In the genomic region with DNA sequence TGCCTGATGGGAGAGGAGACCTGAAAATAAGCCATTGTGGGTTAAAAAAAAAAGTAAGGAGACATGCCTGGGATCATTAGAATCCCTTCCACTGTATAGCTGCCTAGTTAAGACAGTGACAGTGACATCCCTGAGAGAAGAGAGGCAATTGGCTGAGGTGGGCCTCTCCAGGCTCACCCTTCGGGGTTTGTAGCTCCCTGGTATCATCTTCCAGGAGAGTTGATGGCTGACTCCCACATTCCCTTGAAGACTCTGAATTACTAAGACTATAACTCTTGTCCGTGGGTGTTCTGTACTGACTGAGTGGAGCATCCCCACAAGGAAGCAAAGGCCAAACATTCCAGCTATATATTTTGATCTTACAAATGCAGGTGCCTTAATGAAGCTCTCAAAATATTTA, we compare ENCODE assay signal across 14 mouse cellular contexts.
"Had no signal": no experiment of that assay in that cellular context is flagged by ENCODE, and none has a peak within 500 bp of the region (broad histone marks: within the 10 kb centered on the region; RNA-seq: fewer than 3 reads in every experiment).

No protein-coding gene starts in this region.

- H3K9me3 ChIP-seq: midbrain, embryonic 10.5 days; midbrain, embryonic 12.5 days; neural tube, embryonic 12.5 days had no signal

- H3K27ac ChIP-seq: midbrain, embryonic 10.5 days; midbrain, embryonic 12.5 days; neural tube, embryonic 12.5 days had no signal

- DNase-seq: lung, adult 18-20 months; lung, embryonic 14.5 days; lung, postnatal 10 days; midbrain, embryonic 14.5 days; right cerebral cortex, postnatal 25 days; right cerebral cortex, postnatal 4 days; spleen, adult 18-20 months; thymus, postnatal 14 days; thymus, postnatal 36 days had no signal

- ATAC-seq: midbrain, embryonic 16.5 days had no signal

- H3K9ac ChIP-seq: lung, embryonic 14.5 days; midbrain, embryonic 12.5 days; neural tube, embryonic 12.5 days had no signal

- H3K4me3 ChIP-seq: midbrain, embryonic 10.5 days; midbrain, embryonic 12.5 days; myocyte; neural tube, embryonic 12.5 days had no signal

- H3K4me1 ChIP-seq: midbrain, embryonic 12.5 days; neural tube, embryonic 12.5 days had no signal

- H3K4me2 ChIP-seq: lung, embryonic 14.5 days; midbrain, embryonic 12.5 days; neural tube, embryonic 12.5 days had no signal

- H3K36me3 ChIP-seq: midbrain, embryonic 10.5 days; midbrain, embryonic 12.5 days; neural tube, embryonic 12.5 days had no signal

- H3K27me3 ChIP-seq: midbrain, embryonic 12.5 days; neural tube, embryonic 12.5 days had no signal
